Mouse (Mus musculus) intestine, embryonic 16.5 days (tissue): ENCODE measurements around the gene Rab1b. TPM values are rescaled to one million over a fixed set of nuclear protein-coding genes. Genes with fewer than 3 reads are reported as not detected.
"Not testable (repeated sequence)": the region's sequence is repeated elsewhere in the genome, so short reads cannot be mapped to it uniquely, and the experiment has no call there.

Experiments used
- ATAC-seq: fragments of 200-750 bp; cut with Nextera tagmentation; 2 replicates; pipeline ENCODE4 v1.8.0; 2017; ENCODE audit warnings: moderate TSS enrichment, moderate library complexity
- H3K27ac ChIP-seq: fragments of 300-500 bp; sonication (generic); 2 replicates; pipeline ENCODE4 v1.5.1; 2014; ENCODE audit warnings: mild to moderate bottlenecking, low read length
- H3K27me3 ChIP-seq: fragments of 300-500 bp; sonication (generic); replicated peaks from 2 replicates; pipeline ENCODE4 v1.6.1; 2014; ENCODE audit warnings: low read length, control low read depth, mixed read lengths; ENCODE audit not compliant: control insufficient read depth, insufficient read depth
- H3K36me3 ChIP-seq: fragments of 300-500 bp; sonication (generic); 2 replicates; pipeline ENCODE4 v1.6.1; 2014; ENCODE audit warnings: low read length, control low read depth; ENCODE audit not compliant: control insufficient read depth, insufficient read depth
- H3K4me1 ChIP-seq: fragments of 300-500 bp; sonication (generic); 2 replicates; pipeline ENCODE4 v1.6.1; 2014; ENCODE audit warnings: low read length, control low read depth, mixed read lengths; ENCODE audit not compliant: control insufficient read depth, insufficient read depth
- H3K4me2 ChIP-seq: fragments of 300-500 bp; sonication (generic); 2 replicates; pipeline ENCODE4 v1.6.1; 2014; ENCODE audit warnings: low read depth, low read length, control low read depth
- H3K4me3 ChIP-seq: fragments of 300-500 bp; sonication (generic); 2 replicates; pipeline ENCODE4 v1.5.1; 2014; ENCODE audit warnings: mild to moderate bottlenecking, low read length
- H3K9ac ChIP-seq: fragments of 300-500 bp; sonication (generic); 2 replicates; pipeline ENCODE4 v1.6.1; 2014; ENCODE audit warnings: low read depth, low read length
- H3K9me3 ChIP-seq: fragments of 300-500 bp; sonication (generic); 2 replicates; pipeline ENCODE4 v1.6.1; 2016; ENCODE audit warnings: low read length, control low read depth; ENCODE audit not compliant: control insufficient read depth
- WGBS: fragments of 180-500 bp; shearing (Covaris S2); extraction: QIAGEN DNeasy Blood & Tissue Kit; methylation state at CpG from one replicate; pipeline ENCODE4 v1.1.7; 2014; 5-methylcytosine and 5-hydroxymethylcytosine counted together
- polyA plus RNA-seq: library from polyadenylated mRNA; unstranded; fragments of >200 nt; fragmentation: Nextera tagmentation; extraction: Ambion mirVana; gene quantifications from 2 replicates; pipeline ENCODE4 v1.2.1, GENCODE M21; 2015

Gene Rab1b
- polyA plus RNA-seq = 241 and 244 TPM in 2 replicates

DNA sequence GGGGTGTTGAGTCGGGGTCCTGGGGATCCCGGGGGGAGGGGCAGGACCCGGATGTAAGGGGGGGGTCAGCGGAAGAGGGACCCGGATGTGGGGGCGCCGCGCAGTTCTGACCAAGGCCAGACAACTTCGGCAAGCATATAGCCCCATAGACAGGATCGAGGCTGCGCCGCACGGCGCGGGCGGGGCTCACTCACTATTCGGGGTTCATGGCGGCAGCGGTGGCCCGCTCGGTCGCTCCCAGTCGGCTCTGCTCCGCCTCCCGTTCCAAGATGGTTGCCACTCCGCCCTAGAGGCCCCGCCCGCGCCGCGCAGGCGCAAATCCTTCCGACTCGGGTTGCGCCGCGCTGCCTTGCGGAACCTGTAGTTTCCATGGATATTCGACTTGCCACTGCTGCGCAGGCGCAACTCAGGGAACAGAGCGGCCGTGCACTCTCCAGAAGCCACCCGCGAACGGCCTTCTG lies at the start of gene Rab1b:
Rab1b (minus strand) TSS at position 342 of the 461 bp plus-strand sequence.
- WGBS = under 1% methylated on average over 46 of the region's 46 CpGs
- peaks cover 10% of the 10 kb centered on the region for H3K36me3 ChIP-seq
- H3K27ac ChIP-seq = peak within 1 kb of the TSS; percentile 91

DNA sequence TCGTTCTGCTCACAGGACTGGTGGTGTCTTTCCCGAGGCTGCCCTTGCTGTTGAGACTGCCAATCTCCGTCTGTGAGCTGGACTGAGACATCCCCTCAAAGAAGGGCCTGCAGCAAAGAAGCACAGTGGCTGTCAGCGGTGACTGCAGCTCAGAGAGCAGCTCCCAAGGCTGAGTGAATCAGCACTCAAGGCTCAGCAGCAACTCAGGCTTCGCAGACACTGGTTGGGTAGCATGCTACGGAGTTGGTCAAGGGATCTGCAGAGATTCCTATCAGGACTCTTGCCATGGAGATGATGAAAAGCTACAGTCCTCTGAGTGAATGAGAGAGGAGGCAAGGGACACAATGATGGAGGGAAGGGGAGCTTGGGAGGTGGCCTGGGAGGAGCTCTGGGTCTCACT lies 45.4 kb upstream of the Rab1b start:
- Histone ChIP-seq H3K4me3 (no peak overlapping the region), H3K4me2 (no peak overlapping the region), H3K27me3 (no peaks in the 10 kb centered on the region), H3K27ac (no peak overlapping the region), H3K9ac (no peak overlapping the region), H3K9me3 (no peaks in the 10 kb centered on the region), H3K4me1 (no peaks in the 10 kb centered on the region), H3K36me3 (0 out of 2 replicates have a peak, but pooled peaks cover 3% of the 10 kb centered on the region)
- 90% methylated on average over 6 of the region's 6 CpGs for WGBS
- ATAC-seq = no peak

More for the DNA sequence above, at the start of gene Rab1b:
- Histone ChIP-seq H3K4me1 (peaks cover 20% of the 10 kb centered on the region), H3K4me2 (peak within 1 kb of the TSS; percentile 88), H3K4me3 (peak within 1 kb of the TSS; percentile 85), H3K27me3 (no peaks in the 10 kb centered on the region), H3K9ac (peak within 1 kb of the TSS; percentile 95), H3K9me3 (no peaks in the 10 kb centered on the region)
- peak; percentile 94 for ATAC-seq

DNA sequence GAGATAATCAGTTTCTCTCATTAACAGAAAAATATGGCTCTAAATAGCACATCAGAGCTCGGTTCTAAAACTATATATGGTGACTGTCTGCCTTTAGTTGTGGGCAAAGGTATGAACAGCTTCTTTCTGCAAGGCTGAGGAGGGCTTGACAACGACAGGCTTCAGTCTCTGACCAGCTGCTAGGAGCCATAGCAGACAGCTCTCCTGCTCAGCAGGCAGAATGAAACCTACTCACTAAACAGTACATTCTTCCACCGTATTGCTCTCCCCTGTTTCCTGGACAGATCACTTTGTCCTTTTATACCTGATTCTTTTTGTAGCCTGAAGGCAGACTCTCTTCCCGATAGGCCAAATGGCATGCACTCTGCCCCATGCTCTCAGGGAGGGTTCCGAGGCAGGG lies 44.9 kb upstream of the Rab1b start:
- Histone ChIP-seq H3K9ac (no peak overlapping the region), H3K4me3 (no peak overlapping the region), H3K27ac (no peak overlapping the region), H3K9me3 (no peaks in the 10 kb centered on the region), H3K36me3 (0 out of 2 replicates have a peak, but pooled peaks cover 3% of the 10 kb centered on the region), H3K4me2 (no peak overlapping the region), H3K27me3 (no peaks in the 10 kb centered on the region), H3K4me1 (no peaks in the 10 kb centered on the region)
- no peak for ATAC-seq
- 89% methylated on average over 5 of the region's 5 CpGs for WGBS

DNA sequence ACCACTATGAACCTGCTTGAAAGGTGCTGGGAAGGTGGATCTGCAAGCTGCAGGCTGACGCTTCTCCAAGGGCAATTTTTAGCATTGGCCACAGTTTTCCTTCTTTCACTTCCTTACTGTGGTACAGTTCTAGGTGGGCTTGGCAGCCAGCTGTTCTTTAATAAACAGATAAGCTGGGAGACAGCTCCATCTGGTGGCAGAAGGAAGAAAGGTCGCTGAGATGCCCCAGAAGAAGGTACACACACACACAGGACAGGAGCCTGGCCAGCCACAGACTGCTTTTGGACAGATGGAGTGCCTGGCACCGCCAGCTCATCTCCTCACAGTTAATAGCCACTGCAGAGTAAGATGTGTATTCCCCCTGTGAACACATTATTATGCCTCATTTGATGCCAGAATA lies 44.5 kb upstream of the Rab1b start:
- H3K4me1 ChIP-seq = no peaks in the 10 kb centered on the region
- no peak overlapping the region for H3K9ac ChIP-seq
- no peak for ATAC-seq
- H3K4me3 ChIP-seq = no peak overlapping the region
- no peaks in the 10 kb centered on the region for H3K27me3 ChIP-seq
- H3K27ac ChIP-seq = no peak overlapping the region
- WGBS = 40% methylated on average over 3 of the region's 3 CpGs
- H3K9me3 ChIP-seq = no peaks in the 10 kb centered on the region
- H3K4me2 ChIP-seq = no peak overlapping the region
- H3K36me3 ChIP-seq = 0 out of 2 replicates have a peak, but pooled peaks cover 3% of the 10 kb centered on the region

DNA sequence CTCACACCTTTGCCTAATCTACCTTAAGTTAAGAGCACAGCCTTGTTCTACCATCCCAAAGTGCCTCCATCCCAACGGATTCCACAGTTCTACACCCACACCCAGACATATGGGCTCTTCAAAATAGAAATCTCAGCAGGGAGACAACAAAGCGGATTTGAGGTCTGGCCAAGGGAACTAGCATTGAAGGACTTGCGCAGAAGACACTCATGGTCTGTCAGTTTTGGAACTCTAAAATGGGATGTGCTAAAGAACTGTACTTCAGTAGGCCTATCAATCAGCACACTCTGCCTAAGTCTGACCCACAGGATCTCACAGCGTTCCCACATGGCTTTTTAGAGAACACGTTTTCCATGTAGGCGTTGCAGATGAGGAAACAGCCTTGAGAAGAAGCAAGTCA lies 43.5 kb upstream of the Rab1b start:
- no peak overlapping the region for H3K4me2 ChIP-seq
- no peak overlapping the region for H3K27ac ChIP-seq
- H3K4me1 ChIP-seq = no peaks in the 10 kb centered on the region
- no peak for ATAC-seq
- WGBS = 92% methylated on average over 6 of the region's 6 CpGs
- H3K27me3 ChIP-seq = no peaks in the 10 kb centered on the region
- 0 out of 2 replicates have a peak, but pooled peaks cover 3% of the 10 kb centered on the region for H3K36me3 ChIP-seq
- no peak overlapping the region for H3K4me3 ChIP-seq
- H3K9ac ChIP-seq = no peak overlapping the region
- no peaks in the 10 kb centered on the region for H3K9me3 ChIP-seq

DNA sequence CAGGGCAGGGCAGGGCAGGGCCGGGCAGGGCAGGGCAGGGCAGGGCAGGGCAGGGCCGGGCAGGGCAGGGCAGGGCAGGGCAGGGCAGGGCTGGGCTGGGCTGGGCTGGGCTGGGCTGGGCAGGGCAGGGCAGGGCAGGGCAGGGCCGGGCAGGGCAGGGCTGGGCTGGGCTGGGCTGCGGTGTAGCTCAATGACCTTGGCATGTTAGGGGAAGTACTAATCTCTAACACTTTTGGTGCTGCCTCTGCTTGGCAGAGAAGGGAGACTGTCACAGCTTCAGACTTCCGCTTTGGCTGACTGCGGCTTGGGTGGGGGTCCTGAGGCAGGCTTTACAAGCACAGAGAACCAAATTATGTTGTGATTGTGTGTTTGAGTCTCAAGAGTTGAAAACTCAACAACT lies 42.2 kb upstream of the Rab1b start:
- H3K4me2 ChIP-seq, H3K27me3 ChIP-seq, H3K9ac ChIP-seq, H3K27ac ChIP-seq, H3K4me3 ChIP-seq, H3K4me1 ChIP-seq, H3K9me3 ChIP-seq, ATAC-seq, H3K36me3 ChIP-seq: not testable (repeated sequence)
- 67% methylated on average over 6 of the region's 6 CpGs for WGBS

- no peaks in the 10 kb centered on the region for H3K9me3 ChIP-seq
- WGBS = 2% methylated on average over 2 of the region's 2 CpGs
- H3K4me3 ChIP-seq = no peak overlapping the region
- no peak overlapping the region for H3K4me2 ChIP-seq
- H3K27ac ChIP-seq = no peak overlapping the region
- no peaks in the 10 kb centered on the region for H3K27me3 ChIP-seq
- H3K36me3 ChIP-seq = no peaks in the 10 kb centered on the region
- no peak for ATAC-seq
- H3K9ac ChIP-seq = no peak overlapping the region
- no peaks in the 10 kb centered on the region for H3K4me1 ChIP-seq
Observed at GRCm38 (mm10) chr19:5139640-5140039, 32.8 kb upstream of the Rab1b start.

DNA sequence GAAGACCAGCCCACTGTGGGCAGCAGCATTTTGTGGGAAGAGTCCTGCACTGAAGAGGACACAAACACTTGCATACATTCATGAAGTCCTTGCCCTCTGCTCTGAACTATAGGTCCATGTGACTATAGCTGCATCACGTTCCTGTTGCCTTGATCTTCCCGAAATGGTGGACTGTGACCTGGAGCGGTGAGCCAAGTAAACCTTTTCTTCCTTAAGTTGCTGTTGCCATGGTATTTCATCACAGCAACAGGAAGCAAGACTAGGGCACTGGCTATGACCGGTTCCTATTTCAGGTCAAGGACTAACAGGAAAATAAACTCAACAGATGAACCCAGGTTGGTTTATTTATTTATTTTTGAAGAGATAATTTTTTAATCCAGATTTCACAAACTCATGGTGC lies 24.4 kb upstream of the Rab1b start:
- H3K27me3 ChIP-seq = no peaks in the 10 kb centered on the region
- H3K36me3 ChIP-seq = no peaks in the 10 kb centered on the region
- no peak overlapping the region for H3K4me3 ChIP-seq
- H3K9ac ChIP-seq = no peak overlapping the region
- no peak overlapping the region for H3K4me2 ChIP-seq
- H3K9me3 ChIP-seq = no peaks in the 10 kb centered on the region
- WGBS = 66% methylated on average over 4 of the region's 4 CpGs
- H3K4me1 ChIP-seq = no peaks in the 10 kb centered on the region
- no peak for ATAC-seq
- no peak overlapping the region for H3K27ac ChIP-seq

DNA sequence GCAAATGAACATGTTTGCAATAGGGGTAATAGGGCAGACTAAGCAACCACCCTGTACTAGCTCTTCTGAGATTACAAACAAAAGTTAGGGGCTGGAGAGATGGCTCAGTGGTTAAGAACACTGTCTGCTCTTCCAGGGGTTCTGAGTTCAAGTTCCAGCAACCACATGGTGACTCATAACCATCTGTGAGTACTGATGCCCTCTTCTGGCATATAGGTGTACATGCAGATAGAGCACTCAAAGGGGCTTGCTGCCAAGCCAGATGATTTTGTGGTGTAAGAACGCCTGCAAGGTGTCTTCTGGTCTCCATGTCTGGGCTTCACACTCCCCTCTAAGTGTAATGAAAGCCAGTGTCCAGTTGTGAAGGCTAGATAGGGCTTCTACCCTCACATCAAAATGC lies 22.9 kb upstream of the Rab1b start:
- Histone ChIP-seq H3K4me1 (no peaks in the 10 kb centered on the region), H3K9me3 (no peaks in the 10 kb centered on the region), H3K4me3 (no peak overlapping the region), H3K4me2 (no peak overlapping the region), H3K27ac (no peak overlapping the region), H3K27me3 (no peaks in the 10 kb centered on the region), H3K9ac (no peak overlapping the region), H3K36me3 (no peaks in the 10 kb centered on the region)
- WGBS = 38% methylated on average over 1 of the region's 1 CpGs
- no peak for ATAC-seq

DNA sequence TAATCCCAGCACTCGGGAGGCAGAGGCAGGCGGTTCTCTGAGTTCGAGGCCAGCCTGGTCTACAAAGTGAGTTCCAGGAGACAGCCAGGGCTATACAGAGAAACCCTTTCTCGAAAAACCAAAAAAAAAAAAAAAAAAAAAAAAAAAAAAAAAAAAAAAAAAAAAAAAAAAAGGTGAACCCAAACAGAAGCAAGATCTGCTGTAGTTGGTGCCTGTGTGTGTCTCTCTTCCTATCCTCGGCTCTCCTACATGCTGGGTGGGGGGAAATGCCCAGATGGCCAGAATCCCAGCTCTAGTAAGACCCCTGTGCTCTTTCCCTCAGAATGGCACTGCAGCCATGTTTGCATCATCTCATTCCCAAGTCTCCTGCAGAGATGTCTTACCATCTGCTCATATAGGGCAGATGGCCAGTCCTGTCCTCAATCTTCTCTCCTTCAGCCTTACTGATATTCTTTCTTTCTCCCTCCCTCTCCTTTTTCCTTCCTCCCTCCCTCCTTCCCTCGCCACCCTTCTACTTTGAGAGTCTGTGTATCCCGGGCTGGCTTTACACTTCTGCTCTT lies 17.3 kb upstream of the Rab1b start:
- ATAC-seq = no peak
- H3K27ac ChIP-seq = no peak overlapping the region
- H3K9me3 ChIP-seq = no peaks in the 10 kb centered on the region
- WGBS = 71% methylated on average over 7 of the region's 7 CpGs
- H3K9ac ChIP-seq = no peak overlapping the region
- H3K4me2 ChIP-seq = no peak overlapping the region
- H3K36me3 ChIP-seq = no peaks in the 10 kb centered on the region
- no peaks in the 10 kb centered on the region for H3K4me1 ChIP-seq
- no peaks in the 10 kb centered on the region for H3K27me3 ChIP-seq
- no peak overlapping the region for H3K4me3 ChIP-seq
